Mouse (Mus musculus) adrenal gland, adult 8-10 months (tissue): ENCODE measurements around the gene 4931429L15Rik. TPM values are rescaled to one million over a fixed set of nuclear protein-coding genes. Genes with fewer than 3 reads are reported as not detected.
"Not testable (repeated sequence)": the region's sequence is repeated elsewhere in the genome, so short reads cannot be mapped to it uniquely, and the experiment has no call there.

ENCODE experiments used
- DNase-seq: peaks from one replicate; pipeline ENCODE4 v3.0.0; 2022
- total RNA-seq, 4 experiments: library from RNA; stranded (reverse); gene quantifications; 2 replicates each; pipeline ENCODE4 v1.2.4; 2022

Gene 4931429L15Rik
- not detected for total RNA-seq

GRCm38 (mm10) chr9:46319886-46320285 is at the start of gene 4931429L15Rik:
TSS of gene 4931429L15Rik (minus strand) at chr9:46319986.
- DNase-seq = not testable (repeated sequence)

- no peak for DNase-seq
Observed at GRCm38 (mm10) chr9:46362459-46362858, 42.7 kb upstream of the 4931429L15Rik start.

- no peak for DNase-seq
Observed at GRCm38 (mm10) chr9:46361461-46362111, 41.8 kb upstream of the 4931429L15Rik start.

- DNase-seq = no peak
Observed at GRCm38 (mm10) chr9:46353992-46354391, 34.2 kb upstream of the 4931429L15Rik start.

GRCm38 (mm10) chr9:46353330-46353724 is 33.5 kb upstream of the 4931429L15Rik start:
- DNase-seq = no peak

DNA sequence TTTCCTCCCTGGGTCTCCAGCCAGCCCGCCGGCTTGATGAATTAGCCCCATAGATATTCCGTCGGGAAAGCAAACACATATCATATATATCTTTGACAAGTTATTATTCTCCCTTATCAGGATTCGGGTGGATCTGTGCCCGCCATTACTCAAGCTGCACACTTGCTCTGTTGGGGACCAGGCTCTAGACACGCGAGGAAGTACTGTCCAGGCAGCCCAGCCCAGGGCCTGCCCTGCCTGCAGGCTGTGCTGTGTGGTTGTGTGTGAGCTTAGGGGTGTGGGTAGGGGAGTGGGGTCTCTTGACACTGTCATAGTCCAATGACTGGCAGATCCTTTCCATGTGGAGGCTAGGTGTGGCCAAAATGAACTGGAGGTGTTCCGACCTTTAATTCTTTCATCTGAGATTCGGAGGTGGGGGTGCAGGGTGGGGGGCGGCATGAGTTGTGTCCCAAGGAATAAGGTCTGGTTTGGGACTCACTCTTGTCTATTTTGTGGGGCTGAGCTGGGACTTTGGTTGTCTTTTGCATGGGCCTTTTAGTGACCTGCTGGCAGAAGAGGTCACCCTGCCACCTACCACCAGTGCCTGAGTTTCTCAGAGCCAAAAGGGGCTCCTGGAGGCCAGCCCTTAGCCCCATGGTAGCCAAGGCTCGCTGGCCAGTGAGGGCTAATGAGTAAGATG is 33.0 kb upstream of the 4931429L15Rik start:
- DNase-seq = no peak

DNA sequence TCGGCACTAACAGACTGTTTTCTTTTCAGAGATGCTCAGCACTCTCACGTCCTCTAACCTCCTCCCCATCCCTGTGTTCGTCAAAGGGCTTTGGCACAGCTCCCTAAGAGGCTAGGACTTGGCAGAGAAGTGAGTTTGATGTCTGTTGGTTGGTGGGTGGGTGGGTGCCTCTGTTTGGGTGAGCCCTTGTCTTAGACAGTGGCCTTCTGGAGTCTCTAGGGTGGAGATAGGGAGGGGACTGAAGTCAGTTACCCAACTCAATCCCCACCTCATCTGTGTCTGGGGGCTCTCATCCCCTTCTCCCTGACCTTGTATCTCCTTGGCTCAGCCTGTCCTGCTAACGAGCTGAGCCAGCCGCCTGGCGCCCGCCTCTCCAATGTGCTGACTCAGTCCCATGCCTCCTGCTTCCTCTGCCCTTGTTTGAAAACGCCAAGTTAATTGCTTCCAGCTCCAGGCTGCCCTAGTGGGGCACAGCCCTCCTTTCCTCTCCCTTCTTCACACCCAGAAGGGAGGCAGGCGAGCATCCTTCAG is 30.7 kb upstream of the 4931429L15Rik start:
- DNase-seq = peak; percentile 12

DNA sequence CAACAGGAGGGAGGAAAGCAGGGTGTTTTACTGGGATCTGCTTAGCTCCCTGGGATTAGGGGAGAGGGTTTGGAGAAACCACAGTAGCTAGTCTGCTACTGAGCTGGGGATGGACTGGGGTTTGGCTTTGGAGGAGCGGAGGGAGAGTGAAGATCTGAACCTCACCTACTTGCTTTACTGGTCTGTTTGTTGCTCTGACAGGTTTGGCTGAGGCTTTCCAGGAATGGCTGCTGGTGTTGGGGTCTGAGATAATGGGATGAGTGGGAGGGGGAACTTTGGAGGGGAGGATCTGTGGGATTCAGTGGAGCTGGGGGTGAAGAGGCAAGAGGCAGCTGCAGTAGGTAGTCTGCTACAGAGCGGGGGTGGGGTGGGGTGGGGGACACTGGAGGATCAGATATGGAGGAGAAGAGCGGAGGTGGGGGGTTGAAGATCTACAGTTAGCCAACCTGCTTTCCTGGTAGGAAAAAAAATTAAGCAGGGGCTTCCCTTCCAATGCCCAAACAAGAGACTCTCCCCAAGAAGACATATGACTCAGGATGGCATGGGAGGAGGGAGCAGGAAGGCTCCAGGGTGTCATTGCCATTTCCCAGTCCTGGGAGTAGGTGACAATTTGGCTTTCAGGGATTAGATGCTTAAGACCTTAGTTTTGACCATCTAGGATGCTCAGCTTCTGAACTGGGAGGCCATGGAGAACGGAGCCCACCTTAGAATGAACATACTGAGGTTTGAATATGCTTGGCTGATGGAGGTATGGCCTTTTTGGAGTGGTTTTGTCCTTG is 26.3 kb upstream of the 4931429L15Rik start:
- DNase-seq = no peak

- DNase-seq = no peak
Observed at GRCm38 (mm10) chr9:46339051-46339652, 19.4 kb upstream of the 4931429L15Rik start.

- DNase-seq = no peak
Observed at GRCm38 (mm10) chr9:46338384-46338783, 18.6 kb upstream of the 4931429L15Rik start.

GRCm38 (mm10) chr9:46337852-46338291 is 18.1 kb upstream of the 4931429L15Rik start:
- no peak for DNase-seq

GRCm38 (mm10) chr9:46337331-46337730 is 17.5 kb upstream of the 4931429L15Rik start:
- no peak for DNase-seq

DNA sequence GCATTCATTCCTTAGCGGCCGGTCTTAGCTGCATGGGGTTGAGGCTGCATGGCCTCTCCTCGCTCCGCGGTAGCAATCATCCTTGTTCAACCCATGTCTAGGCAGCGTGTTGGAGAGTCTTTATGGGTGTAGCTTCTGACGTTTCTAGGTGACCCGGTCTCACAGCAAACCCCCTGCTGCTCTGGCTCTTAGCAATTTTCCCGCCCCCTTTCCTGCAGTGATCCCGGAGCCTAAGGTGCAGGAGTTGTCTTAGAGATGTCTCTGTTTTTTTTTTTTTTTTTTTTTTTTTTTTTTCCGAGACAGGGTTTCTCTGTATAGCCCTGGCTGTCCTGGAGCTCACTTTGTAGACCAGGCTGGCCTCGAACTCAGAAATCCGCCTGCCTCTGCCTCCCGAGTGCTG is 16.5 kb upstream of the 4931429L15Rik start:
- DNase-seq = not testable (repeated sequence)

GRCm38 (mm10) chr9:46335461-46335995 is 15.7 kb upstream of the 4931429L15Rik start:
- no peak for DNase-seq

GRCm38 (mm10) chr9:46334471-46335025 is 14.8 kb upstream of the 4931429L15Rik start:
- DNase-seq = no peak

GRCm38 (mm10) chr9:46331301-46331700 is 11.5 kb upstream of the 4931429L15Rik start:
- DNase-seq = no peak

GRCm38 (mm10) chr9:46330586-46330895 is 10.8 kb upstream of the 4931429L15Rik start:
- no peak for DNase-seq

GRCm38 (mm10) chr9:46329801-46330585 is 10.2 kb upstream of the 4931429L15Rik start:
- DNase-seq = no peak

DNA sequence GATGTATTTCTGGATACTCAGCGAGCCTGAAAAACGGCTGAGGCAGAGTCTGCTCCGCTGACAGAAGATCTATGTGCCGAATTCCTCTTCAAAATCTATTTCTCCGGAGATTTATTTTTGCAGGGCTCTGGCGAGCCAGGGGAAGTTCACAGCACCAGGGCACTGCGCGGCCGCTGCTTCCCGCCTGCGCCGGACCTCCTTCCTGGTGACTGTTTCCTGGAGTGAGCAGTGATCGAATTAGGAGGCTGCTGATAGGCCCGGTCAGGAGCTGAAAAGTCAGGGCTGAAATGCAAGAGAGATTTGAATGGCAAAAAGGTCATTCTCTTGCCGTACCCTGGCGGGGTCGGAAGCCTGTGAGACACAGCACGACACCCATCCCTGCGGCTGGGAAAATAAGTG is 9.5 kb upstream of the 4931429L15Rik start:
- no peak for DNase-seq

GRCm38 (mm10) chr9:46328572-46329249 is 8.9 kb upstream of the 4931429L15Rik start:
- DNase-seq = no peak
